In genomic region chr16:94865101-94865500, GRCm38 (mm10) we compare ENCODE assay signal across 29 mouse cellular contexts.
DNase-seq lines count a peak whose midpoint lies in the region; ATAC-seq and TF ChIP-seq lines count a peak whose summit lies in the region.
"Had no signal": no experiment of that assay in that cellular context is flagged by ENCODE, and none has a peak within 500 bp of the region (broad histone marks: within the 10 kb centered on the region; RNA-seq: fewer than 3 reads in every experiment).

No protein-coding gene starts in this region.

- no peak for TF ChIP-seq CTCF in hindbrain, postnatal 0 days (IDR thresholded peaks at IDR 0.05; ENCODE audit: low read depth)
- no peak for TF ChIP-seq CTCF in cerebellum, adult 2 months (IDR thresholded peaks at IDR 0.05; ENCODE audit: borderline replicate concordance, insufficient read depth, low read depth, low read length)
- TF ChIP-seq CTCF in kidney, adult 2 months (conservative IDR thresholded peaks at IDR 0.05; ENCODE audit: insufficient read depth, insufficient read length, low read depth, low read length) = no peak

- WGBS in hindbrain, postnatal 0 days = 72% methylated on average over 7 of the region's 7 CpGs
- 91% methylated on average over 7 of the region's 7 CpGs for WGBS in hindbrain, embryonic 11.5 days
- 16% methylated on average over 7 of the region's 7 CpGs for WGBS in cerebellum, adult 2 months
- 76% methylated on average over 7 of the region's 7 CpGs for WGBS in kidney, adult 2 months
- 95% methylated on average over 7 of the region's 7 CpGs for whole genome bisulfite sequencing in limb, embryonic 10.5 days

- no peak overlapping the region for H3K4me3 ChIP-seq in hindbrain, postnatal 0 days (ENCODE audit: low read length)
- H3K4me3 ChIP-seq in hindbrain, embryonic 11.5 days (ENCODE audit: low read depth, low read length) = no peak overlapping the region
- no peak overlapping the region for H3K4me3 ChIP-seq in cerebellum, adult 2 months (replicated peaks; ENCODE audit: insufficient read depth, low read depth, low read length)
- H3K4me3 ChIP-seq in kidney, adult 2 months (ENCODE audit: insufficient read depth, low read depth, low read length) = no peak overlapping the region
- H3K4me3 ChIP-seq in limb, embryonic 10.5 days = no peak overlapping the region
- H3K4me3 ChIP-seq: forebrain, embryonic 13.5 days; hindbrain, embryonic 13.5 days; limb, embryonic 12.5 days; liver, embryonic 15.5 days; myocyte; neural tube, embryonic 12.5 days had no signal

- H3K9me3 ChIP-seq in hindbrain, postnatal 0 days (ENCODE audit: low read length) = no peaks in the 10 kb centered on the region
- H3K9me3 ChIP-seq in hindbrain, embryonic 11.5 days (ENCODE audit: control insufficient read depth, low read length) = no peaks in the 10 kb centered on the region
- H3K9me3 ChIP-seq in limb, embryonic 10.5 days (replicated peaks) = no peaks in the 10 kb centered on the region
- H3K9me3 ChIP-seq: forebrain, embryonic 13.5 days; hindbrain, embryonic 13.5 days; limb, embryonic 12.5 days; liver, embryonic 15.5 days; neural tube, embryonic 12.5 days had no signal

- H3K4me1 ChIP-seq in hindbrain, postnatal 0 days (ENCODE audit: insufficient read depth, low read length) = no peaks in the 10 kb centered on the region
- no peaks in the 10 kb centered on the region for H3K4me1 ChIP-seq in hindbrain, embryonic 11.5 days (replicated peaks; ENCODE audit: control insufficient read depth, insufficient read depth, low read length)
- peaks cover 27% of the 10 kb centered on the region for H3K4me1 ChIP-seq in cerebellum, adult 2 months (ENCODE audit: control insufficient read depth, insufficient read depth, low read length)
- no peaks in the 10 kb centered on the region for H3K4me1 ChIP-seq in kidney, adult 2 months (ENCODE audit: control insufficient read depth, insufficient read depth, low read length)
- H3K4me1 ChIP-seq in limb, embryonic 10.5 days = no peaks in the 10 kb centered on the region
- H3K4me1 ChIP-seq: forebrain, embryonic 13.5 days; hindbrain, embryonic 13.5 days; liver, embryonic 15.5 days; neural tube, embryonic 12.5 days had no signal

- peak; percentile 28 for DNase-seq in hindbrain, postnatal 0 days (ENCODE audit: low spot score)
- DNase-seq in hindbrain, embryonic 11.5 days (ENCODE audit: low spot score) = no peak
- DNase-seq in brain, adult 2 months (ENCODE audit: low read depth, low spot score) = peak; percentile 79
- peak; percentile 63 to 71 for DNase-seq in cerebellum, adult 2 months
- DNase-seq in cerebellum, postnatal 14 days = peak; percentile 71 to 76
- DNase-seq in kidney, adult 2 months = no peak
- no peak for DNase-seq in spleen, adult 12 weeks (ENCODE audit: low spot score)
- DNase-seq in limb, embryonic 10.5 days (ENCODE audit: low spot score) = no peak
- DNase-seq: adrenal gland, postnatal 36 days; gastrocnemius, postnatal 36 days; heart, adult 18-20 months; heart, postnatal 36 days; kidney, postnatal 25 days; layer of hippocampus, postnatal 36 days; lung, embryonic 14.5 days; lung, postnatal 14 days; right cerebral cortex, adult 18-20 months; thymus, adult 2 months had no signal

- H3K27ac ChIP-seq in hindbrain, postnatal 0 days = no peak overlapping the region
- H3K27ac ChIP-seq in hindbrain, embryonic 11.5 days (ENCODE audit: low read depth, low read length) = no peak overlapping the region
- no peak overlapping the region for H3K27ac ChIP-seq in cerebellum, adult 2 months (ENCODE audit: insufficient read depth, low read length)
- H3K27ac ChIP-seq in kidney, adult 2 months (ENCODE audit: insufficient read depth, low read depth, low read length) = no peak overlapping the region
- H3K27ac ChIP-seq in limb, embryonic 10.5 days = no peak overlapping the region
- H3K27ac ChIP-seq: forebrain, embryonic 13.5 days; hindbrain, embryonic 13.5 days; limb, embryonic 12.5 days; liver, embryonic 15.5 days; neural tube, embryonic 12.5 days had no signal

- no peak overlapping the region for H3K4me2 ChIP-seq in hindbrain, postnatal 0 days (ENCODE audit: low read depth, low read length)
- H3K4me2 ChIP-seq in hindbrain, embryonic 11.5 days (replicated peaks; ENCODE audit: low read depth, low read length) = no peak overlapping the region
- H3K4me2 ChIP-seq: forebrain, embryonic 13.5 days; heart, embryonic 11.5 days; hindbrain, embryonic 13.5 days; limb, embryonic 12.5 days; liver, embryonic 15.5 days; lung, embryonic 14.5 days; midbrain, embryonic 11.5 days; neural tube, embryonic 12.5 days had no signal

- ATAC-seq in hindbrain, postnatal 0 days = no peak
- no peak for ATAC-seq in hindbrain, embryonic 11.5 days (ENCODE audit: low FRiP score)
- ATAC-seq: forebrain, embryonic 13.5 days; intestine, postnatal 0 days; midbrain, embryonic 16.5 days; Patski had no signal

- no peaks in the 10 kb centered on the region for H3K36me3 ChIP-seq in hindbrain, postnatal 0 days (ENCODE audit: insufficient read depth, low read length)
- no peaks in the 10 kb centered on the region for H3K36me3 ChIP-seq in hindbrain, embryonic 11.5 days (ENCODE audit: control insufficient read depth, insufficient read depth, low read length)
- H3K36me3 ChIP-seq in kidney, adult 2 months (ENCODE audit: control insufficient read depth, insufficient read depth, low read length) = no peaks in the 10 kb centered on the region
- no peaks in the 10 kb centered on the region for H3K36me3 ChIP-seq in limb, embryonic 10.5 days
- H3K36me3 ChIP-seq: hindbrain, embryonic 13.5 days; limb, embryonic 12.5 days; liver, embryonic 15.5 days; neural tube, embryonic 12.5 days had no signal

- no peaks in the 10 kb centered on the region for H3K27me3 ChIP-seq in hindbrain, postnatal 0 days (ENCODE audit: insufficient read depth, low read length)
- H3K27me3 ChIP-seq in hindbrain, embryonic 11.5 days (ENCODE audit: control insufficient read depth, insufficient read depth, low read length) = no peaks in the 10 kb centered on the region
- H3K27me3 ChIP-seq in cerebellum, adult 2 months (ENCODE audit: control insufficient read depth, insufficient read depth, low read length) = no peaks in the 10 kb centered on the region
- H3K27me3 ChIP-seq in kidney, adult 2 months (replicated peaks; ENCODE audit: control insufficient read depth, insufficient read depth, low read length) = no peaks in the 10 kb centered on the region
- H3K27me3 ChIP-seq in limb, embryonic 10.5 days (ENCODE audit: low read depth, poor library complexity, severe bottlenecking) = no peaks in the 10 kb centered on the region
- H3K27me3 ChIP-seq: forebrain, embryonic 13.5 days; hindbrain, embryonic 13.5 days; limb, embryonic 12.5 days; liver, embryonic 15.5 days; neural tube, embryonic 12.5 days had no signal

- TF ChIP-seq POLR2A in cerebellum, adult 2 months (IDR thresholded peaks at IDR 0.05; ENCODE audit: borderline replicate concordance, insufficient read depth, low read length) = no peak
- no peak for TF ChIP-seq POLR2A in kidney, adult 2 months (IDR thresholded peaks at IDR 0.05; ENCODE audit: low read depth, low read length)

- no peak overlapping the region for H3K9ac ChIP-seq in hindbrain, postnatal 0 days (replicated peaks; ENCODE audit: low read length)
- H3K9ac ChIP-seq in hindbrain, embryonic 11.5 days (ENCODE audit: low read depth, low read length) = no peak overlapping the region
- H3K9ac ChIP-seq: forebrain, embryonic 13.5 days; hindbrain, embryonic 13.5 days; limb, embryonic 12.5 days; liver, embryonic 15.5 days; lung, embryonic 14.5 days; neural tube, embryonic 12.5 days had no signal

Comparison
In these comparisons a context has a peak if more than half of its experiments do, and no peak if none do; other contexts are left out.
1. DNase-seq: peak in hindbrain, postnatal 0 days (single experiment), brain, adult 2 months (single experiment), cerebellum, adult 2 months (2 of 2) and cerebellum, postnatal 14 days (2 of 2); none in hindbrain, embryonic 11.5 days (single experiment), kidney, adult 2 months (single experiment), spleen, adult 12 weeks (single experiment) and limb, embryonic 10.5 days (single experiment).